ENCODE assay signal across 17 mouse cellular contexts in the genomic region with DNA sequence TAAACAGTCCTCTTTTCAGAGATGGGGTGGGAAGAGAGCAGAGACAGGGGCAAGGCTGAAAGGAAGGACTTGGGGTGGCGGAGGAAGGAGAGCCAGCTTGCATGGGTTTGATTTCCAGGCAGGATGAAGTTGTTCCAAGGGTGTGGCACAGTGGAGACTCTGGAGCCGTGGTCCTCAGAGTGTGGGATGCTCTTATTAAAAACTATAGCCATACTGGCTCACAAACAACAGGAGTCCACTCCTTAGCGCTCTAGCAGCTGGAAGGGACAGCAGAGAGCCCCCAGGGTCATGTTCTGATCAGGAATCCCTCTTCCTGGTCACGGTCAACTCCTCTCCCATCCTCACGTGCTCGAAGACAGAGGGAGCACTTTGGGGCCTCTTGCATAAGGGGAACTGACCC. TPM values are rescaled to one million over a fixed set of nuclear protein-coding genes. Genes with fewer than 3 reads are reported as not detected.
DNase-seq lines count a peak whose midpoint lies in the region; ATAC-seq and TF ChIP-seq lines count a peak whose summit lies in the region.
"Had no signal": no experiment of that assay in that cellular context is flagged by ENCODE, and none has a peak within 500 bp of the region (broad histone marks: within the 10 kb centered on the region; RNA-seq: fewer than 3 reads in every experiment).

No protein-coding gene starts in this region.

- dilution Hi-C loops in CH12.LX (cut with MboI; ENCODE audit: extremely low pct_ligation_motif_present, extremely low pct_unique_long_range_greater_than_20kb, low sequenced_read_pairs), result no loop called here

- in situ Hi-C loops in CH12.LX (cut with MboI; ENCODE audit: low pct_ligation_motif_present, low pct_unique_long_range_greater_than_20kb, low sequenced_read_pairs), result no loop called here

- no peak for TF ChIP-seq EP300 in CH12.LX (IDR thresholded peaks at IDR 0.05; ENCODE audit: low read length)

- no peaks in the 10 kb centered on the region for H3K27me3 ChIP-seq in hindbrain, embryonic 10.5 days (ENCODE audit: insufficient read depth, poor library complexity, severe bottlenecking)
- H3K27me3 ChIP-seq in hindbrain, embryonic 11.5 days (ENCODE audit: control insufficient read depth, insufficient read depth, low read length), result no peaks in the 10 kb centered on the region
- H3K27me3 ChIP-seq in CH12.LX (replicated peaks), result no peaks in the 10 kb centered on the region
- no peaks in the 10 kb centered on the region for H3K27me3 ChIP-seq in forebrain, embryonic 11.5 days (ENCODE audit: control insufficient read depth, insufficient read depth, low read length)
- H3K27me3 ChIP-seq: forebrain, embryonic 15.5 days had no signal

- TF ChIP-seq CTCF in CH12.LX (conservative IDR thresholded peaks at IDR 0.05 in 1 of 2, IDR thresholded peaks at IDR 0.05 in 1 of 2; ENCODE audit: low read depth in 2 of 2, low read length in 2 of 2), result no peak

- WGBS in hindbrain, embryonic 10.5 days, result 53% methylated on average over 6 of the region's 6 CpGs
- WGBS in hindbrain, embryonic 11.5 days, result 53% methylated on average over 6 of the region's 6 CpGs
- WGBS in forebrain, embryonic 11.5 days, result 74% methylated on average over 6 of the region's 6 CpGs

- H3K9me3 ChIP-seq in hindbrain, embryonic 10.5 days, result no peaks in the 10 kb centered on the region
- no peaks in the 10 kb centered on the region for H3K9me3 ChIP-seq in hindbrain, embryonic 11.5 days (ENCODE audit: control insufficient read depth, low read length)
- no peaks in the 10 kb centered on the region for H3K9me3 ChIP-seq in CH12.LX (replicated peaks; ENCODE audit: low read length)
- H3K9me3 ChIP-seq in forebrain, embryonic 11.5 days (ENCODE audit: control insufficient read depth, low read length), result no peaks in the 10 kb centered on the region
- H3K9me3 ChIP-seq: forebrain, embryonic 15.5 days; megakaryocyte, embryonic 14.5 days had no signal

- H3K9ac ChIP-seq in hindbrain, embryonic 11.5 days (ENCODE audit: low read depth, low read length), result no peak overlapping the region
- no peak overlapping the region for H3K9ac ChIP-seq in CH12.LX (ENCODE audit: insufficient read depth, low read depth)
- H3K9ac ChIP-seq in forebrain, embryonic 11.5 days (ENCODE audit: low read length), result no peak overlapping the region
- H3K9ac ChIP-seq: forebrain, embryonic 15.5 days; lung, embryonic 14.5 days had no signal

- H3K4me3 ChIP-seq in hindbrain, embryonic 10.5 days, result no peak overlapping the region
- H3K4me3 ChIP-seq in hindbrain, embryonic 11.5 days (ENCODE audit: low read depth, low read length), result no peak overlapping the region
- H3K4me3 ChIP-seq in CH12.LX (replicated peaks in 1 of 3; ENCODE audit: low read depth in 2 of 3, low read length in 2 of 3, poor library complexity in 1 of 3), result no peak overlapping the region
- no peak overlapping the region for H3K4me3 ChIP-seq in forebrain, embryonic 11.5 days (ENCODE audit: low read depth, low read length)
- H3K4me3 ChIP-seq: forebrain, embryonic 15.5 days; megakaryocyte, embryonic 14.5 days had no signal

- intact Hi-C loops in heart, postnatal 25 days (cut with DNase I), result no loop called here

- no peaks in the 10 kb centered on the region for H3K79me2 ChIP-seq in CH12.LX (replicated peaks; ENCODE audit: control insufficient read depth, extremely low read depth, insufficient read depth, poor library complexity, severe bottlenecking)

- DNase-seq in hindbrain, embryonic 10.5 days (ENCODE audit: low spot score), result no peak
- no peak for DNase-seq in hindbrain, embryonic 11.5 days (ENCODE audit: low spot score)
- no peak for DNase-seq in CH12.LX (ENCODE audit: extremely low read depth)
- peak; percentile 39 for DNase-seq in heart, adult 8-10 months (ENCODE audit: low spot score)
- peak; percentile 39 for DNase-seq in heart, postnatal 25 days (ENCODE audit: low spot score)
- DNase-seq in cerebellum, adult 11 months, result no peak
- no peak for DNase-seq in forebrain, embryonic 11.5 days (ENCODE audit: low spot score)
- DNase-seq in layer of hippocampus, postnatal 36 days, result no peak
- DNase-seq: adrenal gland, postnatal 25 days; cerebellum, postnatal 36 days had no signal

- no peak overlapping the region for H3K4me2 ChIP-seq in hindbrain, embryonic 11.5 days (replicated peaks; ENCODE audit: low read depth, low read length)
- H3K4me2 ChIP-seq in CH12.LX (ENCODE audit: insufficient read depth, low read depth, poor library complexity, severe bottlenecking), result no peak overlapping the region
- no peak overlapping the region for H3K4me2 ChIP-seq in forebrain, embryonic 11.5 days (ENCODE audit: low read depth, low read length, severe bottlenecking)
- H3K4me2 ChIP-seq: forebrain, embryonic 15.5 days; lung, embryonic 14.5 days had no signal

- H3K36me3 ChIP-seq in hindbrain, embryonic 10.5 days, result no peaks in the 10 kb centered on the region
- no peaks in the 10 kb centered on the region for H3K36me3 ChIP-seq in hindbrain, embryonic 11.5 days (ENCODE audit: control insufficient read depth, insufficient read depth, low read length)
- no peaks in the 10 kb centered on the region for H3K36me3 ChIP-seq in CH12.LX (replicated peaks in 1 of 2; ENCODE audit: control insufficient read depth in 1 of 2, insufficient read depth in 1 of 2, low read length in 1 of 2)
- no peaks in the 10 kb centered on the region for H3K36me3 ChIP-seq in forebrain, embryonic 11.5 days (ENCODE audit: control insufficient read depth, insufficient read depth, low read length)
- H3K36me3 ChIP-seq: forebrain, embryonic 15.5 days had no signal

- peak overlapping the region; percentile 66 for H3K27ac ChIP-seq in hindbrain, embryonic 10.5 days
- H3K27ac ChIP-seq in hindbrain, embryonic 11.5 days (ENCODE audit: low read depth, low read length), result no peak overlapping the region
- H3K27ac ChIP-seq in CH12.LX (ENCODE audit: insufficient read depth, low read depth), result no peak overlapping the region
- H3K27ac ChIP-seq in forebrain, embryonic 11.5 days (ENCODE audit: low read depth, low read length), result no peak overlapping the region
- H3K27ac ChIP-seq: forebrain, embryonic 15.5 days had no signal

- TF ChIP-seq POLR2A in CH12.LX (IDR thresholded peaks at IDR 0.05; ENCODE audit: low read depth, low read length), result no peak

- ATAC-seq in hindbrain, embryonic 11.5 days (ENCODE audit: low FRiP score), result no peak
- ATAC-seq in forebrain, embryonic 11.5 days (replicated peaks; ENCODE audit: low FRiP score), result no peak
- ATAC-seq: forebrain, embryonic 15.5 days had no signal

- peaks cover 37% of the 10 kb centered on the region for H3K4me1 ChIP-seq in hindbrain, embryonic 10.5 days (replicated peaks)
- H3K4me1 ChIP-seq in hindbrain, embryonic 11.5 days (replicated peaks; ENCODE audit: control insufficient read depth, insufficient read depth, low read length), result no peaks in the 10 kb centered on the region
- H3K4me1 ChIP-seq in CH12.LX (ENCODE audit: control insufficient read depth in 1 of 2, insufficient read depth in 2 of 2), result peaks cover 2 to 19% of the 10 kb centered on the region in 2 experiments; a peak in 3 of 4 replicates
- H3K4me1 ChIP-seq in forebrain, embryonic 11.5 days (replicated peaks; ENCODE audit: control insufficient read depth, insufficient read depth, low read length), result no peaks in the 10 kb centered on the region
- H3K4me1 ChIP-seq: forebrain, embryonic 15.5 days had no signal

- TF ChIP-seq RAD21 in CH12.LX (IDR thresholded peaks at IDR 0.05; ENCODE audit: low read depth, low read length), result no peak

TF ChIP-seq in CH12.LX, 34 proteins besides CTCF, POLR2A, EP300 and RAD21:
- TF ChIP-seq IRF4 (IDR thresholded peaks at IDR 0.05; ENCODE audit: low read depth, low read length) (no peak), BHLHE40 (IDR thresholded peaks at IDR 0.05; ENCODE audit: low read depth, low read length) (0 out of 2 replicates have a peak, but pooled peaks have one; percentile 12)

RNA-seq across cellular contexts. Expression of gene Slc28a1, which starts 18.8 kb away (rescaled TPM):
- polyA plus RNA-seq in hindbrain, embryonic 10.5 days (2016; fragmentation: Nextera tagmentation; extraction: Ambion mirVana), result not detected in 2 replicates
- polyA plus RNA-seq in hindbrain, embryonic 11.5 days (2014; fragmentation: Nextera tagmentation; extraction: Ambion mirVana), result 0.06 TPM in 1 of 2 replicates, not detected in the other
- total RNA-seq in CH12.LX (2012; rRNA removed) (0.04 TPM in 1 of 2 replicates, not detected in the other), CH12.LX (2014; rRNA removed) (not detected in 2 replicates)
- 0.13 and 0.22 TPM in 2 replicates for polyA plus RNA-seq in CH12.LX (2012; ENCODE audit: insufficient read length, low read depth)
- under 1 TPM in 3 of 4 experiments, not detected in 1; 0.09 to 0.31 (median 0.16) TPM for total RNA-seq in heart, adult 8-10 months (2022)
- under 1 TPM; 0.10 to 0.11 TPM for total RNA-seq in heart, postnatal 25 days (2021)
- not detected in 2 replicates for polyA plus RNA-seq in forebrain, embryonic 11.5 days (2014; fragmentation: Nextera tagmentation; extraction: Ambion mirVana)
- not detected for total RNA-seq in layer of hippocampus, postnatal 36 days (2021)
- total RNA-seq: layer of hippocampus, postnatal 25 days; MEL; neutrophil, adult 5-6 weeks had no signal
- polyA plus RNA-seq: embryonic facial prominence, embryonic 14.5 days; forebrain, embryonic 15.5 days; lung, embryonic 14.5 days had no signal

Comparison
In these comparisons a context has a peak if more than half of its experiments do, and no peak if none do; other contexts are left out.
1. DNase-seq: peak in heart, adult 8-10 months (single experiment) and heart, postnatal 25 days (single experiment); none in hindbrain, embryonic 10.5 days (single experiment), hindbrain, embryonic 11.5 days (single experiment), CH12.LX (single experiment), cerebellum, adult 11 months (single experiment), forebrain, embryonic 11.5 days (single experiment) and layer of hippocampus, postnatal 36 days (0 of 2).